Mouse (Mus musculus) thymus, adult 2 months (tissue): ENCODE measurements around the gene Gamt.

Source experiments
- CTCF ChIP-seq: fragments of 200-500 bp; IDR thresholded peaks from 2 replicates; pipeline ENCODE4 v1.5.1; 2012; ENCODE audit warnings: mild to moderate bottlenecking, control low read depth, low read length, moderate library complexity, borderline replicate concordance; ENCODE audit not compliant: control insufficient read depth, poor library complexity, insufficient read depth; ENCODE audit errors: extremely low read depth
- POLR2A ChIP-seq: fragments of 200-500 bp; IDR thresholded peaks from 2 replicates; pipeline ENCODE4 v1.6.1; 2012; ENCODE audit warnings: mild to moderate bottlenecking, low read length, control low read depth, moderate library complexity; ENCODE audit not compliant: control insufficient read depth, poor library complexity, insufficient read depth; ENCODE audit errors: extremely low read depth

DNA sequence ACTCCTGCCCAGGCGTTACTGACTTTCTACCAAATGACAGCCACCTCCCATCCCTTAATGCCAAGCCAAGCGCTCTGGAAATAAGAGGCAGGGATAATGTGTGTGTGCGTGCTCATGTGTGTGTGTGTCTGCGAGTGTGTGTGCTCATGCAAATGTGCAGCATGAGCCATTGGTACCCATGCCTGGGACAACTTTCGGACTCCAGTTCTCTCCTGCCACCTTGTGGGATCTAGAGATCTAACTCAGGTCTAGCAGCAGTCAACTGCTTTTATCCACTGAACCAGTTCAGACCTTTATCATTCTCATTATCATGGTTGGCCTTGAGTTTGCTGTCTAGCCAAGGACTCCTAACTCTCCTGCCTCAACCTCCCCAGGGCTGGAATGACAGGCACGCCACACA lies 13.0 kb downstream of the Gamt start:
- no peak for TF ChIP-seq CTCF
- no peak for TF ChIP-seq POLR2A
